Mouse (Mus musculus) urinary bladder, postnatal 10 days (tissue): ENCODE data around the gene Cel.
A peak's percentile ranks its signal among the peaks of the same experiment; 100 is the strongest.

Experiments used
- DNase-seq: peaks from one replicate; pipeline ENCODE4 v3.0.0; 2022; ENCODE audit warnings: low spot score

The Cel gene

DNA sequence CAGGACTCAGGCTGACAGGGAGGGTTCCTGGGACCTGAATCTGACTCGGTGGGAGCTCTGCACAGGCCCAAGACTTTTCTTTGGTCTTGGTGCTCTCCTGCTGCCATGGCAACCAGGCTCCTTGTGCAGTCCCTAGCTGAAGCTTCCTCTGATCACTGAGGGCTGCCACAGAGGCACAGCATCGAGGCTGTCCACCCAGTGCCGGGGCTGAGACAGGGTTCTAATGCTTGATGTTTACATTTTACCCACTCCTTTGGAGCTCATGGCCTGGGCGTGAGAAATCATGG, 25.6 kb downstream of the Cel start:
- DNase-seq, result no peak

DNA sequence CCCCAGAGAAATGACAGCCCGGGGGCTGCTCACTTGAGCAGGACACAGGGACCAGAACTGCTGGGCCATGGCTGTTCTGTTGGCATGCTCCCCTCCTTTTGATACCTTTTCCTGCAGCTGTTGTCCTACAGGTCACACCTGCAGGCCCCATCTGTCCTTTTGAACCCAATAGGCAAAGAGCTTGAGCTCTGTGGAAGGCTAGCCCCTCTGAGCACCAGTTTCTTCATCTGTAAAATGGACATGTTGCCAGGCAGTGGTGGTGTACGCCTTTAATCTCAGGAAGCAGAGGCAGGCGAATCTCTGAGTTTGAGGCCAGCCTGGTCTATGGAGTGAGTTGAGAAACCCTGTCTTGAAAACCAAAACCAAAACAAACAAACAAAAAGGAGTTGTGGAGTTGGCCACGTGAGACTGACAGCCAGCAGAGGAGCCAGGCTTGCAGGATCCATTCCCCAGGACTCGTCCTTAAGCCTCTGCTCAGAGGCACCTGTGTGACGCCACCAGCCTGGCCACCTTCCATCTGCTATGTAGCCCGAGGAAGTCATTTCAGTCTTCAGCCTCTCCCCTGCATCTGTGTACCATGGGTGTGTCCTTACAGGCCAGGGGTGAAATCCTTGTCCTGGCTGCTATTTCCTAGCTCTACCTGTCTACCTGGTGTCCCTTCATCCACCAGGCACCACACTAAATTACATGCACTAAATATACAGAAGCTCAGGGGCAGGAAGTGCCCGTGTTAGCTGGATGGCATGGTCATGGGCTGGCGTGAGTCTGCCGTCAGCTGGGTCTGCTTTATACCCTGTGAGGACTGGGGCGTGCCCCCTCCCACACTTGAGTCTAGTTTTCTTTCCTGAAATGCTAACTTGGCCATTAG, 26.2 kb downstream of the Cel start:
- DNase-seq, result no peak

DNA sequence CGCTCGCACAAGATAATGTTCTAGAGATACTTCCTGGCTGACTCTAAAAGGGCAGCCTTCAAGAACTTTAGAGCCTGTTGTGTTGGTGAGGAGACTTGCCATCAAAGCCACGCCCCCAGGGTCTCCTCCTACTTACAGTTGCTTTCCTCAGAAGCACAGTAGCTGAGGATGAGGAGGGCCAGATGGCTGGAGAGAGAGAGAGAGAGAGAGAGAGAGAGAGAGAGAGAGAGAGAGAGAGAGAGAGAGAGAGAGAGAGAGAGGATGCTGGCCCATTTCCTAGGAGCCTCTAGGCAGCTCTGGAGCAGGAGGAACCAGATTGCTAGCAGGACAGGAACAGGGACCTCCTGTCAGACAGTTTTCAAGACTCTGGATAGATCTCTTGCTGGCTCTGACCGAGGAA, 27.0 kb downstream of the Cel start:
- DNase-seq, result no peak

DNA sequence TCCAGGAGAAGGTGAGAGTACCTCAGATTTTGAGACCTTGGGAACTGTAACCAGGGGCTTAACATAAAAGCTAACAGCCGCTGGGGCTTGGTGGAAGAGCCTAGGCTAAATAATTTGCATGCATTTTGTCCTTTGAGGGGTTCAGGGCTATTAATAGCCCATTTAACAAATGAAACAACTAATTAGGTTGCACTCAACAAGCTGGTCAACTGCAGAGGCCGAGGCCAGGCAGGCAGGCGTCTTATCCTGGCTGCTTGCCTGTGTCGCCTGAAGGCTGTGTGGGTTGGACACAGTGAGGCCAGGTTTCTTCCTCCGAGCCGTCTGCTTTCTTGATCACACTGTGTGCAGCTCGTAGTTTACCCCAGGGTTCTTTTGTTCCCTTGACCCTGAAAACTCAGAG, 27.6 kb downstream of the Cel start:
- DNase-seq, result no peak

DNA sequence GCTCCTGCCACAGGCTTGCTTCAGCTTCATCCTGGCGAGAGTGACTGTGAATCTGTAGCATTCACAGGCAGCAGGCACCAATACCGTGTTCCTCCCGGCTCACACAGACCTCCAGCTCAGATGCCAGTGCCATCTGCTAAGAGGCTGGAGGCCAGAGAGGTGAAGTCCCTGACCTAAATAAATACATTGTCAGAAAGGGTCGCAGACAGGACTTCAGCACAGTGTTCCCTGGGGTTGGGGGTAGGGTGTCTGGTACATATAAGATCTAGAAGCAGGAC, 28.0 kb downstream of the Cel start:
- DNase-seq, result no peak

DNA sequence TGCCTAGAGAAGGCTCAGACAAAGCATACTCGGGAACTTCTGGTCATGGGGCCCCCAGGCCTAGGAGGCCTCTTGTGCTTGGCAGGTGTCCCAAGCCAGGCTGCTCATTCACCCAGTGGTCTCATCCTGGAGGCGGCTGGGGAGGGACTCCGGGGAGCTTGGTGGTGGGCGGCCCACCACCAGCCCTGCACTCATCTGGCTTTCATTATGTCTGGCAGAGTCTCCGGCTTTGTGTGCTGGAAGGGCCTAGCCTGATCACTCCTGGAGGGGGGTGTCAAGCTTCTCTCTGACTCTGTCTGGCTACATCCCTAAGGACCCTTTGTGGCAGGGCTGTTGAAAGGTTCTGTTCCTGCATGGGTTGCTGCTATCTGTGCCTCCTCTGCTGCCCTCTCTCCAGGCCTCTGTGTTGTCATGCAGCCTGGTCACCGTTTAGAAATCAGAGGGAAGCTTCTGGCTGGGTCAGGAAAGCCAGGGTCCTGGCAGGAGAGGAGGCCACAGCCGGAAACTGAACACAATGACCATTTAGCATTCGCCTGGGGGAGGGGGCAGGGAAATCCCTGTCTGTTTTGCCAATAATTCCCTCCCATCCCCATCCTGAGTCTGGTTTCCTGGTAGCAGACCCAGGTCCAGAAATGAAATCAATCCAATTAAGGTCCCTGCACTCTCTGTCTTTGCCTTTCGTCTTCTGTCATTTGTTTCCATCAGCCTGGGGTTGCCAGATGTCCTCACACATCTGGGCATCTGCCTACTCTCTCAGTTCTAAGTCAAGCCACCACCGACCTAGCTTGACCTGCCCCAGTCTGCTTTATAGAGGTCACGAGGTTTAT, 28.6 kb downstream of the Cel start:
- DNase-seq, result no peak

DNA sequence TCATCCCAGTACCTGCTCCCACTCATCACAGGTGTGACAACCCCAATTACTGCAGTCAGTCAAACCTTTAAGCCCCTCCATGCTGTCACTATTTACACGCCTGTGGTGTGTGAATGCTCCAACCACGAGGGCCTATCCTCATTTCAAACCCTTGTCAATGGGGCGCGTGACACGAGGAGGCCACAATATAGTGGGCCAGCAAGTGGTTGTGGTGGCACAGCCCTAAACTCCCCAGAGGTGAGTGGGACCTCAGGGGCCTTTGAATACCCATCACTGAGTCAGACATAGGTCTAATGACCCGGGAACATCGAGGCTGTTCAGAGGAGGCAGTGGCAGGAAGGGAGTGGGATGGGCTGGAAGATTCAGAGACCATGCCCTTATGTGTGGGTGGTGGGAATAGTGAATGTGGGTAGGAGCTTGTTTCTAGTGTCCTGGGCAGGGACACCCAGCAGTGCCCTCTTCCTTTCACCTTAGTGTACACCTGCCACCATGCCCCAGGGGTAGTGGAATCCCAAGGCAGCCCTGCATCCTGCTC, 29.2 kb downstream of the Cel start:
- DNase-seq, result no peak

DNA sequence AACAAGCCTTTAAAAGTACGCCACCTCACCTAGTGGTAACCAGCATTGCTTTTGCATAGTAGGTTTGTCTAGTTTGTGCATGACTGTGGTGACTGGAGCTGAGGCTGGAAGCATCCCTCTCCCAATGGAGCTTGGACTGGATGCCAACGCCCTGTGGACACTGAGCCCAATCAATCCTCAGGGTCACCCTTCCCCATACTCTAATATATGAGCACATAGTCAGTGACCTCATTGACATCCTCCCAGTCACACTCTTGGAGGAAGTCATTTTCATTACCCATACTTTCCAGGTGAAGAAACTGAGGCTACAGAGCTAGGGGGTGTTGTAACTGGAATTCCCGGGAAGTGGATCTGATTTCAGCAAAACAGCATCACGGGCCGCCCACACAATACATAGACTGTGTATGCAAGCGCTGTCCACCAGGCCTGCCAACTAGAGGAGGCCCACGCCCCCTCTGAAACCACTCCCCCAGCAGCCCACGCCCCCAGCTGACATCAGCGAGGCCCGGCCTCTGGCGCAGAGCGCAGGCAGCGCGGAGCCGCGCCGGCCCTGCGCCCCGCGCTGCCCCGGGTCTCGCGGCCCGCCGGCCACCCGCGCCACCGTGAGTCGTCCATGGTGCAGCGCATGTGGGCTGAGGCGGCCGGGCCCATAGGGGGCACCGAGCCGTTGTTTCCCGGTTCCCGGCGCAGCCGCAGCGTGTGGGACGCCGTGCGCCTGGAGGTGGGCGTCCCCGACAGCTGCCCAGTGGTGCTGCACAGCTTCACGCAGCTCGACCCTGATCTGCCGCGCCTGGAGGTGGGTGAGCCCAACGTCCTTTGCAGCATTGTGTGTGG, 30.0 kb downstream of the Cel start:
- peak; percentile 56 for DNase-seq

DNA sequence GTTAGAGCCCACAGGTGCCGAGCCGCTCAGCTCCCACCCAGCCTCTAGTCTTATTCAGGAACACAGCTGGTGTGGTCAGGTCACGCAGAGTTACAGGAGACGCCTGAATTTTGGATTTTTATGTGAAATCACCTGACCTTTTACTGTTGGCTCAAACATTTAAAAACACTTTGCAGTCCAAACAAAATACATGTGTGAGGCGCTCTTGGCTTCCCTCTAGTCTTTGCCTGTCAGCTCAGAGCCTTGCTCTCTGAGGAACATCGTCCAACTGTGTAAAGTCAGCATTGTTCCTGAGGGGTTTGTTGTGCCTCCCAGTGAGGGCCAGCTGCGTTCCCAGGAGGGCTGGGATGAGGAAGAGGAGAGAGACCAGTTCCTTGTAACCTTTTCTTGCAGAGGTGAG, 32.9 kb downstream of the Cel start:
- DNase-seq, result no peak

DNA sequence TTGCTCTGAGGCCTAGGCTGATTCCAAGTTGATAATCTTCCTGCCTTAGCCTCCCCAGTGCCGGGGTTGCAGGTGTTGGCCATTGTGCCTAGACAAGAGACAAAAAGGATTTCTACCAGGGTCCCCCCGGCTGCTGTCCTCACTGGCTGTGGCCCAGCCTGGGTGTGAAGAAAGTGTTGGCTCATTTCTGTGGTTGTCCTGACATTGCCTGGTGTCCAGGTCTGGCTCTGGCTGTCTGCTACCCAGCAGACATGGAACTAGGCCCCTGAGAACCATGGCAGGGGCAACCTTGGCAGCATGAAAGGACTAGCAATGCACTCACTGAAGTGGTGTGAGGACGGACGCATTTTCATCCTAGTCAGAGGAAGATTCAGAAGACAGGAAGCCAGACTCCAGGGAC, 33.3 kb downstream of the Cel start:
- no peak for DNase-seq

DNA sequence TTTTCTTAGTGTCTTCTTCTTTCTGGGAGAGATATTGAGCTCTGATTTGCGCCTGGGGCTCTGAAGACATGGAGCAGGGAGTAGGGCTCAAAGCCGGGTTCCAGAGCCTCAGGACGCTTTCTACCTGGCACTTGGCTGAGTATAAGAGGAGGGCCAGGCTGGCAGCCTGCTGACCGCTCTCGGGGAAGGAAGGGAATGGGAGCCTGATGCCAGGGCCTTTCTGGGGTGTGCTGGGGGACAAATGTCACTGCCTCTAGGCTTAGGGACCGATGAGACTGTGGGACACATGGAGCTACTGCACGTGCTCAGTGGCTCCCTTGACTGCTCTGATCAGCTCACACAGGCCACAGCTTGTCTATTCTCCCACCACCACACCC, 34.9 kb downstream of the Cel start:
- DNase-seq, result no peak

DNA sequence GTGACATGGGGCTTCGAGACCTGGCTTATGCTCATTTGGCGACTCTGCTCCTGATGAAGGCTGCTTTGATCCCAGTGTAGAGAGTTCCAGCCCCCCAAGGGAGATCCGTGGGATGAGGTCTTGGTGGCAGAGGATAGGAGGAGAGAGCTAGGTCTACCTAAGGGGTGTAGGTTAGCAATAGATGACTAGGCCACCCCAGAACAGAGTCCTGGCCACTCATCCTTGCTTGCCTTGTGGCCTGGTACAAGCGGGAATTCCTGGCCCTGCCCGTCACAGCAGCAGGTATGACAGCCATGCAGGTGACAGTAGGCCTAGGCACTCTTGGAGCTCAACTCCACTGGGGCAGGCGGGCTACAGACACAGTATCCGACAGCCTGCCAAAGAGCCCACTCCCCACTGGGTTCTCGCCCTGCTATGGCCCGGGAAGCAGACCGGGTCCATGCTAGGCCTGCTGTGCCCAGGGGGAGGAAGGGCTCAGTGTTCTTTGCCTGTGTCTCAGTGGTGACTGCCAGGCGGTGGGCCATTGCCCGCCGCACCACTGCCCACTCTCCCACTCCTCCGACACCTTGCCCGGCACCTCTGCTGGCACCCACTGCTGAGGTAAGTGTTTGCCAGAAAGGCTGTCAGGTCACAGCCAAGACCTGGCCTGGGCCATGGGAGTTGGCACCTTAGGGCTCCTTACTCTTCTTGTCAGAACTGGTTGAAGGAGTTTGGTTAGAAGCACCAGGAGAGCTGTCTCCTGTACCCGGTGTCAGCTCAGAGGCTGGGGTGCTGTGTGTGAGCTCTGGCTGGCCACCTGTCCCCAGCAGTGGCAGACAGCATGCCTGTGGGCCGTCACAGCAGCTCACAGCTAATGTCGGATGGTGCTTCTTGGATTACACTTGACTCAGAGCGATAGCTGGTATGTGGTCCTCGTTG, 35.5 kb downstream of the Cel start:
- DNase-seq, result no peak

DNA sequence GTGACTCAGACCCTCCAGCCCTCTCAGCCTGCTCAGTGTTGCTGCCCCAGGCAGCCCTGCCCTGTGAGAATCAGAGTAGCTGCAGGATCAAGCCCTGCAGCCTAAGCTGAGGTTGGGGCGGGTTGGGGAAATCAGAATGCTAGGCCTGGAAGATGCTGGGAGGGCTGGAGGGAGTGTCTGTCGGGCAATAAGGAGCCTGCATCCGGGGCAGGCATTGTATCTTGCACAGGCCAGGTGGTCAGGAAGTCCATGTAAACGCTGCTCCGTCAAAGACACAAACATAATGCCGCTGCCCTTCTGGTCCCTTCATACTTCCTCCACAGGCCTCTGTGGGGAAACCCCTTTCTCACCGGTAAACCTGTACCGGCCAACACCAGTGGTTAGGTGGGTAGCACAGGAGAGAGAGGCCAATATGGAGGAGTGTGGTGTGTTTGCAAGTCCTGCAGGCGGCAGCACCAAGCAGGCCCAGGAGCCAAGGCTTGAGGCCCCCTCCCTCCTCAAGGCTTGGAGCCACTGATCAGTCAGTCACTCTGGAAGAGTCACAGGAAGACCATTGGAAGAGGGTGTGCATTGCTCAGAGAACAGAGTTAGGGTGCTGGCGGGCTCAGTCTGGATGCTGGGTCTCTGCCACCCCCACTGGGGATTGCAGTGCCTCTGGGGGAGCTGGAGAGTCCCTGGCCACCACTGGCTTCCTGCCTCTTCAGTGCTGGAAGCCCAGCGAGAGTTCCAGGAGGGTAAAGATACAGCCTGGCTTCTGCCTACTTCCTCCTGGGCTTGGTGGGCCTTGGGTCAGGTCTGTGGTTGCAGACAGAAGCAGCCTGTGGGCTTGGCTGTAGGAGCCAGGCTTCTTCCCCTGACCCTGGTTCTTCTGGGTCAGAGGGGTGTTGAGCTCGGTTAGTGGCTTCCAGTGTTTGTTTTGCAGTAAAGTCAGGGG, 37.0 kb downstream of the Cel start:
- DNase-seq, result no peak

DNA sequence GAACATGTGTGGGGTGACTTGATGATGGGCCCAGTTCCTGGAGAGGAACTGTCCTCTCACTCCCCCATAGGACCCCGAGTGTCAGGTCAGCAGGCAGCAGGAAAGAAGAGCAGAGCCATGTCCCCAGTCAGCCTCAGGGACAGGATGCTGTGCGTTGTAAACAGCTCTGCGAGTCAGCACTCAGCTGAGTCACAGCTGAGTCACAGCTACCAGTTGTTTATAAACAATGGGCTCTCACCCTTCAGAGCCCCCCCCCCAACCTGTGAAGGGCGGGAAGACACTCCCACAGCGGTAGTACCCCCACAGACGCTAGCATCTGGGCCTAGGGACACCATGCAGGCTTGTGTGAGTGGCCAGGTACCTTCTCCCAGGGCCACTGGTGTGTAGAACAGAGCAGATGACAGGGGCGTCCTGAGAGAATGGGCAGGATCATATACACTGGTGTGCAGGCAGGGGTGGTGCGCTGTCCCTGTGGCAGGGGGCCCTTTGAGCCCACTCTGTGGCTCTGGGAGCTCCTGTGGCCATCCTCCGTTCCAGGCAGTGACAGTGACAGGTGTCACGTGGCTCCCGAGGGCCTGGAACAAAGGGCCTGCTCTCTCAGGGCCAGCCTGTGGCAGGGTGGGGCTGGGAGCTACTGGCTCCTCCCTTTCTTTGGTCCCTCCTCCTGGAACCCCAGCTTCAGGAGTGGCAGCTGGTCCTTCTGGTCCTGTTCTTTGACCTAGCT, 37.8 kb downstream of the Cel start:
- DNase-seq, result no peak

DNA sequence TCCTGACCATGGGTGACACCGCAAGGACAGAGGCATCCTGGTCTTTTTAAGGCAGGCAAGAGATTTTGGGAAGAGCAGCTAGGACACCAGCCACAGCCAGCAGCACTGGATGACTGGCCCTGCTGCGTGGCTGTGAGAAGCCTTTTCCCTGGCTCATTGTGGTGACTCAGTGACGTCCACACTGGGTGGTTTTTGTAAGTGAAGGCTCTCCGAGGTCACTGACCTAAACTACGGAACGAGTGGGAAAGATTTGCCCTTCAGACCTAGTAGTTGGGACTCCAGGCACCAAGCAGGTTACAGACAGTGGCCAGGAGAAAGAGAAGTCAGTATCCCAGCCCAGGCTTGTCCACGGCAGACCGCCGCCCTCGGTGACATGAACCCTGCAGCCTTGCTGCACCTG, 38.8 kb downstream of the Cel start:
- no peak for DNase-seq

DNA sequence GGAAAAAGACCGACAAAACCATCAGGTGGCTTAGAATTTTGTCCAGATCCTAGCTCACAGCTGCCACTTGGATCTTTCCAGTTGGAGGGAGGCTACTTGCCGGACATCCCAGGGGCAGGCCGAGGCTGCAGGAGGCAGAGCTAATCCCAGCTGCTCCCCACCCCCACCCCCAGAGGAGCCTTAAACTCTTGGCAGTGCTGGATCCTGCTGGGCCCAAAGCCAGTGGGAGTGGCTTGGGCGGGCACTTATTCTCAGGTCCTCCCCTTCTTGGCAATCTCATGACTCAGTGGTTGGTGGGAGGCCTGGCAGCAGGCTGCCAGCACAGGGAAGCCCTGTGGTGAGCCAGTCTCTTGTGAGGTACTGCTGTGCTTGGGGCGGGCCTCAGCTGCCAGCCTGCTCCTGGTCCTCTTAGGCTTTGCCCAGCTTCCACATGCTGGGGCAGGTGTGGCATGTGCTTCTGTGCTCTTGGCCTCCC, 39.5 kb downstream of the Cel start:
- DNase-seq, result peak; percentile 68

DNA sequence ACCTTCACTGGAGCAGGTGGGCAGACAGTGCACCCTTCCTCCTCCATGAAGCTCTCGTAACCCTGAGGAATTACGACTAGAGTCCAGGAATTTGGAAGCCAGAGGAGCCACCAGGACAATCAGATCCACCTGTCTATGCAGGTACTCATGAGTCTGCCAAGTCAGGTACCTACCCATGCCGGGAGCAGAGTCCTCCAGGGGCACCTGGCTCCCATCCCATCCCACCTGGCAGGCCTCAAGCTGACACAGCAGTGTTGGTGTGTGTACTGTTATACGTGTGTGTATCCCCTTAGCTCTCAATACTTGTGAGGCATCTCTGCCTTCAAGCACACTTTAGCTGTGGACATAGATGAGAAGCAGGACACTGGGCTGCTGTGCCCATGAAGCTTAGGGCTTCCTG, 41.0 kb downstream of the Cel start:
- no peak for DNase-seq

DNA sequence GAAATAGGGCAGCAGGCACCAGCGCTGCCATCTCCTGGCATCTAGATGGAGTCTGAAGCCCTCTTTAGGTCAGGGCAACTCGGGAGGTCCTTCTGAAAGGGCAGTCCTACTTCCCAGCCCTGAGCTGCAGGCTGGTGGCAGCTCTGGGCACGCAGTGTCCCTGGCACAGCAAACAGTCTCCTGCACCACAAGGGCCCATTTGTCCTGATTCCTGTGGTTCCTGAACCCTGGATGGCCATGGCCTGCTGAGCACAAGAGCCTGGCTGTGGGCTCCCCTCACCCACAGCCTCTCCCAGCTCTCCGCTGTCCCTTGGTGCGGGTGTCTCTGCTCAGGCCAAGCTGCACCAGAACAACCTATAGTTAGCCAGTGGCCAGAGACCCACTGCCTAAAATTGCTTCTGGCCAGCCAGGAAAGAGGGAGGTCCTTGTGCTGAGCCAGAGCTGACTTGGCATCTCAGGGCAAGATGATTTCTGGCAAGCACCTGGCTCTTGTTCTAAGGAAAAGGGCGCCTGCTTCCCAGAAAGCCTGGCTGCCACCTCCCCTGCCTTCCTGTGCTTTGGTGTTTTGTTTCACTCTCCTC, 41.5 kb downstream of the Cel start:
- no peak for DNase-seq

DNA sequence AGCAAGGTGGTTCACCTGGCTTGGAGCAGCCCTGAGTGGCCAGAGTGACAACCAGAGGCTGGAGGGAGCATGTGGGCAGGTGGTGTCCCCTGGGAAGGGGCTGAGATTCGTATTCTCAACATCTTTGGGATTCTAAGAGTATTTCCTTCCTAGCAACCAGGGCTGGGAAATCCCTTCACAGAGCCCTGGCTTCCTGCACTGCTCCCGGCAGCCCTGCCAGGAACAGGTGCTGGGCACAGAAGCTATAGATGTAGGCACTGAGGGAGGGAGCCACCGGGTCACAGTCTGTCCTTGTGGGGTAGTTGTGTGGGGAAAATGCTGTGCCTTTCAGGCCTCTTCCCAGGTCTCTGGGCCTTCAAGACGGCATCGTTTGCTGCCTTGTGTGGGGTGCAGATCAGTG, 42.6 kb downstream of the Cel start:
- DNase-seq, result no peak
